Mouse (Mus musculus): ENCODE results near the gene Prkcsh. TPM values are rescaled to one million over a fixed set of nuclear protein-coding genes. Genes with fewer than 3 reads are reported as not detected.

Prkcsh gene
- polyA plus RNA-seq, 1 experiment, result 35.2 TPM

- Histone ChIP-seq H3K4me1 (ENCODE audit: control insufficient read depth, insufficient read depth, low read length) (no peaks in the 10 kb centered on the region), H3K27ac (ENCODE audit: control insufficient read depth, insufficient read depth, low read depth, low read length, poor library complexity) (no peak overlapping the region), H3K4me3 (replicated peaks; ENCODE audit: control insufficient read depth, low read depth, low read length) (no peak overlapping the region)
- 48% methylated on average over 2 of the region's 2 CpGs for WGBS
- TF ChIP-seq CTCF (IDR thresholded peaks at IDR 0.05; ENCODE audit: control insufficient read depth, insufficient read depth, low read length) (no peak), POLR2A (IDR thresholded peaks at IDR 0.05; ENCODE audit: borderline replicate concordance, control insufficient read depth, low read depth, low read length) (no peak)
Observed at GRCm38 (mm10) chr9:22041832-22042231, 39.2 kb downstream of the Prkcsh start.

GRCm38 (mm10) chr9:22047329-22047728 lies 44.7 kb downstream of the Prkcsh start:
- no peak overlapping the region for H3K4me3 ChIP-seq (replicated peaks; ENCODE audit: control insufficient read depth, low read depth, low read length)
- no peak for TF ChIP-seq POLR2A (IDR thresholded peaks at IDR 0.05; ENCODE audit: borderline replicate concordance, control insufficient read depth, low read depth, low read length)
- no peak for TF ChIP-seq CTCF (IDR thresholded peaks at IDR 0.05; ENCODE audit: control insufficient read depth, insufficient read depth, low read length)
- 58% methylated on average over 9 of the region's 9 CpGs for WGBS
- H3K27ac ChIP-seq (ENCODE audit: control insufficient read depth, insufficient read depth, low read depth, low read length, poor library complexity), result no peak overlapping the region
- no peaks in the 10 kb centered on the region for H3K4me1 ChIP-seq (ENCODE audit: control insufficient read depth, insufficient read depth, low read length)

- Histone ChIP-seq H3K4me3 (replicated peaks; ENCODE audit: control insufficient read depth, low read depth, low read length) (no peak overlapping the region), H3K4me1 (ENCODE audit: control insufficient read depth, insufficient read depth, low read length) (no peaks in the 10 kb centered on the region), H3K27ac (ENCODE audit: control insufficient read depth, insufficient read depth, low read depth, low read length, poor library complexity) (no peak overlapping the region)
- WGBS, result 69% methylated on average over 11 of the region's 11 CpGs
- TF ChIP-seq CTCF (IDR thresholded peaks at IDR 0.05; ENCODE audit: control insufficient read depth, insufficient read depth, low read length) (no peak), POLR2A (IDR thresholded peaks at IDR 0.05; ENCODE audit: borderline replicate concordance, control insufficient read depth, low read depth, low read length) (no peak)
Observed at GRCm38 (mm10) chr9:22049315-22049714, 46.7 kb downstream of the Prkcsh start.

GRCm38 (mm10) chr9:22049721-22050270 lies 47.2 kb downstream of the Prkcsh start:
- Histone ChIP-seq H3K4me3 (replicated peaks; ENCODE audit: control insufficient read depth, low read depth, low read length) (no peak overlapping the region), H3K27ac (ENCODE audit: control insufficient read depth, insufficient read depth, low read depth, low read length, poor library complexity) (no peak overlapping the region), H3K4me1 (ENCODE audit: control insufficient read depth, insufficient read depth, low read length) (no peaks in the 10 kb centered on the region)
- TF ChIP-seq CTCF (IDR thresholded peaks at IDR 0.05; ENCODE audit: control insufficient read depth, insufficient read depth, low read length) (no peak), POLR2A (IDR thresholded peaks at IDR 0.05; ENCODE audit: borderline replicate concordance, control insufficient read depth, low read depth, low read length) (no peak)
- WGBS, result 54% methylated on average over 4 of the region's 4 CpGs

GRCm38 (mm10) chr9:22050351-22050889 lies 47.8 kb downstream of the Prkcsh start:
- H3K4me1 ChIP-seq (ENCODE audit: control insufficient read depth, insufficient read depth, low read length), result no peaks in the 10 kb centered on the region
- no peak overlapping the region for H3K4me3 ChIP-seq (replicated peaks; ENCODE audit: control insufficient read depth, low read depth, low read length)
- no peak for TF ChIP-seq POLR2A (IDR thresholded peaks at IDR 0.05; ENCODE audit: borderline replicate concordance, control insufficient read depth, low read depth, low read length)
- 2% methylated on average over 43 of the region's 43 CpGs for WGBS
- H3K27ac ChIP-seq (ENCODE audit: control insufficient read depth, insufficient read depth, low read depth, low read length, poor library complexity), result no peak overlapping the region

- Histone ChIP-seq H3K4me1 (ENCODE audit: control insufficient read depth, insufficient read depth, low read length) (no peaks in the 10 kb centered on the region; the same call in 1 of the 2 replicates), H3K4me3 (replicated peaks; ENCODE audit: control insufficient read depth, low read depth, low read length) (no peak overlapping the region), H3K27ac (ENCODE audit: control insufficient read depth, insufficient read depth, low read depth, low read length, poor library complexity) (no peak overlapping the region)
- 4% methylated on average over 67 of the region's 67 CpGs for WGBS
- TF ChIP-seq POLR2A (IDR thresholded peaks at IDR 0.05; ENCODE audit: borderline replicate concordance, control insufficient read depth, low read depth, low read length), result no peak
- no peak for TF ChIP-seq CTCF (IDR thresholded peaks at IDR 0.05; ENCODE audit: control insufficient read depth, insufficient read depth, low read length)
Observed at GRCm38 (mm10) chr9:22051161-22051957, 48.8 kb downstream of the Prkcsh start.

- TF ChIP-seq POLR2A (IDR thresholded peaks at IDR 0.05; ENCODE audit: borderline replicate concordance, control insufficient read depth, low read depth, low read length) (no peak), CTCF (IDR thresholded peaks at IDR 0.05; ENCODE audit: control insufficient read depth, insufficient read depth, low read length) (no peak)
- Histone ChIP-seq H3K4me3 (replicated peaks; ENCODE audit: control insufficient read depth, low read depth, low read length) (no peak within 1 kb of the TSS), H3K27ac (ENCODE audit: control insufficient read depth, insufficient read depth, low read depth, low read length, poor library complexity) (no peak within 1 kb of the TSS), H3K4me1 (ENCODE audit: control insufficient read depth, insufficient read depth, low read length) (no peaks in the 10 kb centered on the region; the same call in 1 of the 2 replicates)
- WGBS, result 2% methylated on average over 28 of the region's 28 CpGs
Observed at GRCm38 (mm10) chr9:22051958-22052254, 49.3 kb downstream of the Prkcsh start, which contains the start of gene Elavl3. TSS of gene Elavl3 (minus strand) at chr9:22052023.

- no peak for TF ChIP-seq POLR2A (IDR thresholded peaks at IDR 0.05; ENCODE audit: borderline replicate concordance, control insufficient read depth, low read depth, low read length)
- no peak for TF ChIP-seq CTCF (IDR thresholded peaks at IDR 0.05; ENCODE audit: control insufficient read depth, insufficient read depth, low read length)
- H3K4me1 ChIP-seq (ENCODE audit: control insufficient read depth, insufficient read depth, low read length), result no peaks in the 10 kb centered on the region; the same call in 1 of the 2 replicates
- H3K4me3 ChIP-seq (replicated peaks; ENCODE audit: control insufficient read depth, low read depth, low read length), result no peak overlapping the region
- no peak overlapping the region for H3K27ac ChIP-seq (ENCODE audit: control insufficient read depth, insufficient read depth, low read depth, low read length, poor library complexity)
- 32% methylated on average over 6 of the region's 7 CpGs for WGBS
Observed at GRCm38 (mm10) chr9:22053657-22054056, 51.1 kb downstream of the Prkcsh start.
